Mouse (Mus musculus): ENCODE data around the gene 1700011M02Rik. TPM values are rescaled to one million over a fixed set of nuclear protein-coding genes. Genes with fewer than 3 reads are reported as not detected.
"Not testable (repeated sequence)": the region's sequence is repeated elsewhere in the genome, so short reads cannot be mapped to it uniquely, and the experiment has no call there.

1700011M02Rik gene
- not detected for total RNA-seq (2021)
- long read RNA-seq, experiment 1 = 0 reads
- long read RNA-seq, experiment 2 = 0 reads

DNA sequence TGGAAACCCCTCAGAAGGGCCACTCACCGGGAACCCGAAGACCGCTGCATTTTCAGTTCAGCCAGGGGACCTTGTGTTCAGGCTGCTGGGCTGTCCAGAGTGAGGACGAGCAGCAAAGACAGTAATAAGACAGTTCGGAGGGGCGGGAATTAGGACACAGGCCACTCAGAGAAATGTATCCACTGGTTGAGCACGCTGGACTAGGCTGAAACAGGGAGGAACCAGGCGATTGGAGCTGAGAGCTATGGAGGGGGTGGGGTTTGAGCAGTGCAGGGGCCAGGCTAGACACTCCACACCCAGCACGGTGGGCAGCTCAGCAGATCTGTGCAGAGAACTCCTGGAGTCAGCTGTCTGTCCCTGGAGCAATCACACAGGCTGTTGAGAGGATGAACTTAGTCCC lies at the start of gene 1700011M02Rik, which contains the start of gene Dmrtc1a:
TSS of gene 1700011M02Rik (plus strand) at position 319 of the 400 bp plus-strand sequence.
TSS of gene Dmrtc1a (minus strand) at position 101 of the 400 bp plus-strand sequence.
- DNase-seq = not testable (repeated sequence)

DNA sequence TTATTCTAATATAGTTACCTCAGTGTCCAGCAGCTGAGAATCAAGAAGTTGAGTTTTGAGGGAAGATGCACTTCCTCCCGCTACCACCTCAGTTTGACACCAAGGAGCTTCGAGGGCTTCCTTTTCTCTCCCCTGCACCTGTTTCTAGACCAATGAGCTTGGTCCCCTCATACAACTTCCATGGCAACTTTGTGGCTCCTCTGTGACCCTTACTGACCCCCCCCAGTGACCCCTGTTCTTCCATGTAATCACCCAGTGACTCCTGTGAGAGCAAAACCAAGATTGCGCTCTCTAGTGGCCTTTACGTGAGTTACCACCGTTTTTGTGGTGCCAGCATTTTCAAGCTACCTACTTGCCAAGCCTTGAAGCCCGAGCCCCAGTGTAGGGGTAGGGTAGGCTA lies 40.8 kb upstream of the 1700011M02Rik start, which contains the start of gene 1700031F05Rik:
TSS of gene 1700031F05Rik (minus strand) at position 101 of the 400 bp plus-strand sequence.
- DNase-seq = no peak

DNA sequence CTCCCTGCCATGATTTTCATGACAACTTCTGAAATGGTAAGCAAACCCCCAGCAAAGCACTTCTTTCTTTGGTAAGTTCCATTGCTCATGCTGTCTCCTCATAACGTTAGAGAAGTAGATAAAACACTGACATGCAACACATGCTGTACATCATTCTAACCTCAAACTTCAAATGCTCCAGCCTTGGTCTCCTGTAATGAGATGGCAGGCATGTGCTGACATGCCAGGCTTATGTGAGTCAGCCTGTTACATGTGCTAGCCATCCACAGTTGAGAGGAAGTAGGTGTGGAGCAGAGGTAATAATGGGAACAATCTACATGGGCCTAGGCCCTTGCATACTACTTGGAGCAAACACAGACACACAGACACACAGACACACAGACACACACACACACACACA lies 6.1 kb downstream of the 1700011M02Rik start:
- not testable (repeated sequence) for DNase-seq

DNA sequence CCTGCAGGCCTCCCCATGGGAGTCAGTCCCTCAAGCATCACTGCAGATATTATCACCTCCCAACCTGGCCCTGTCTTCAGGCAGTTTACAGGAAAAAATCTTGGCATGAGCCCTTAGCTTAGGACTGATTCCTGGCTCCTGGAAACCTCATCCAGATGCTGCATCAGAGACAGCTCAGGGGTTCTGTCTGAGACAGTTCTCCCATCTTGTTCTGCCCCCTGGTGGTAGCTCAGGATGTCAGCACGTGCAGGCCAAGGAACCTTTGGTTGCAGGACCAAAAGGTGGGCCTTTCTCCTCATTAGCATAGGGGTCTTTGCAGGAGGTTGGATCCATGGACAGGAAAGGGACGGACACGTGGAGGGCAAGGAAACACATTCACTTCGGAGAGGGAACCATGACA lies 18.0 kb downstream of the 1700011M02Rik start:
- peak; percentile 29 for DNase-seq

DNA sequence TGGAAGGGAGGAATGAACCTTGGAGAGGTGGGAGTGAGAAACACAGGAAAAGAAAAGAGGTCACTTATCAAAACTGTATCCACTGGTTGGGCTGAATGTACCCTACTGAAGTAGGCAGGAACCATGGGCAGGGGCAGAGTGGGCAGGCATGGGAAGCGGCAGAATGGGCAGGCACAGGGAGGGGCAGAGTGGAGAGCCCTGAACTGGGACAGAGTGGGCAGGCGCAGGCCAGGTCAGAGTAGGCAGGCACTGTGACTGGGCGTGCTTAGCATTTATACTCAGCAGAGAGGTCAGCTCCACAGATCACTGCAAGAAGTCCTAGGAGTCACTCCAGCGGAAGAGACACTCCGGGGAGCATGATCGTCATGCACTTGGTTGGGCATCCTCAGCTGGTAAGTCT lies 19.4 kb downstream of the 1700011M02Rik start, which contains the start of gene 1700018G05Rik:
TSS of gene 1700018G05Rik (plus strand) at position 301 of the 400 bp plus-strand sequence.
- DNase-seq = not testable (repeated sequence)

DNA sequence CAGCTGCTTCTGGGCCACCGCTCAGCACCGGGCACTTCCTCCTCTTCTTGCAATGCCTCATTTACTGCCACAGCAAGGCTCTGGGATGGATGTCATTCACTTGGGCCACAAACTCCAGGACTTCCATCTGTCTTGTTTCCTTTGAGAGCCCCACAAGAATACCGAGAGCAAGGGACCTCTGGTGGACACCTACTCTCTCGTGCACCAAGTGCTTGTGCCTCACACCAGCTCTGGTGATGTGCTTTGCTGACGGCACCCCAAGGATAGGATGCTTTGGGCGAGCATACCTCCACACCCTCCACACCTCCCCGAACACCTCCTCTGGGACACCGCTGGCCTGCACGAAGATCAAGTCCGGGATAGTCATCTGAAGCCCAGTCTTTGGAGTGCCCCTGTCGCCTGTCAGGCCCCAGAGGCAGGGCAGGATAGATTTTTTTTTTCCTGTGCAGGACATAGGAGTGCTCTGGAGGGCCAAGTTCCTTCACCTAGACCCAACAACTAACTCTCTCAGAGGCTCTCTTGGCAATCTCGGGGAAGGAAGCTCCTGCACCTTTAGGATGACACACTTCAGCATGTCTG lies 24.4 kb downstream of the 1700011M02Rik start:
- DNase-seq = no peak

DNA sequence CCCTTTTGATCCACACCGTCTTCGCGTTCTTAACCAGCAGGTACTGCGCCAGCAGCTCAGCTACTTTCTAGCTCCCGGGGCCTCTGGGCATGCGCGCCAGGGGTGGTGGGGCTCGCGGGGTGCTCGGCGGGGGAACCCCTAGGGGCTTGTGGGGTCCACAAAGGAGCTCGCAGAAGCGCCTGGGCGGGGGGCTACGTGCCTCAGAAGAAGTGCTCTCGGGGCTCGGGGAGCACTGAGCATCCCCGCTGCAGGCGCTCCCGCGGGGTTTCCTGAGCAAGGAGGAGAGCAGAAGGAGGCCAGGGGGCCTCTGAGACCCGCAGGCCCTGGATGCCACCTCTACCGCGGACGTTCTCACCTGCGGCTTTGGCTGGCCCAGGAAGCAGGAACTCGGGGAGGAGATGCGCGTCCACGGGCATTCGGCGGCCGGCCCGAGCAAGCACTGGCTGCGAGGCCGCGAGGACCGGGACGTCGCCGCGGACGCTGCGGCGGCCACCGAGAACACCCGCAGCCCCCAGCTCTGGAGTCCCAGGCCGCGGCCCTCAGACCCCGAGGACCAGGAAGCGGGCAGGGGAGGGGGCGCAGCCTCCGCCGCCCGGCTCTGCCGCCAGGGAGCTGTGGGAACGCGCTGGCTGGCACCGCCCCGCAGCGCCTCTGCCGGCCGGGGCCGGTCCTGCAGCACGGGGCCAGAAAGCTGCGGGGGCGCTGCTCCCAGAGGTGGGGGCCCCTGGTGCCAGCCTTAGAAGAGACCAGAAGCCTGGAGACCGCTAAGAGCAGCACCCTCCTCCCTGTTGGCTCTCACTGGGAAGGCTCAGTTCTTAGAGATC lies 25.1 kb downstream of the 1700011M02Rik start:
- peak; percentile 24 for DNase-seq

DNA sequence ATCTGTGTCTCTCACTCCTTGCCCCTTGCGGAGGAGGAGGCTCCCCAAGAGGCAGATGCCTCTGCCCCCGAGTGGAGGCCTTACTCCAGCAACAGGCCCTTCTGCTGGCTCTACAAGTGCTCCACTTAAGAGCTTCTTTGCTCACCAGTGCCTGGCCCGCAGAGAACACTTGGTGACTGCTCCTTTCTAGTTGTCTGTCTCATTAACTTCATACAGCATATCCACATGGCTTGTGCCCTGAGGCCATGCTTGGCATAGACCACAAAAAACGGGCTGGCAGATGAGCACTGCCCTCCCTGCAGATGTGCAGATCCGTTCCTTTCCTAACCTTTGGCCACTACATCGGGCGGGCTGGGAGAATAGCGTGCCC lies 25.7 kb downstream of the 1700011M02Rik start:
- no peak for DNase-seq

DNA sequence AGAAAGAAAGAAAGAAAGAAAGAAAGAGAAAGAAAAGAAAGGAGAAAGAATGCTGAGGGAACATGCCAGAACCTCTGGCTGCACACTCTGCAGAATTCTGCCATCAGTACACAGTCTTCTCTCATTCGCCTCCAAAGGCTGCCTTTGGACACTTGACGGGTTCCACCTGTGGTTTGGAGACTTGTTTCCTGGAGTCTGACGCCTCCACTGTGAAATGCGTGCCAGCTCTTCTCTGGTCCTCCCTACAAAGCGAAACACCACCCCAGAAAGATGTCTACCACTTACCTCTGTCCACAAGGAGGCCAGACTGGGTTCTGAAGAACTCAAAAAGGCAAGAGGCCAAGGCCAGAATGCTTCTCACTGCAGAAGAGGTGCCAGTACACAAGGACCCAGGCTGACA lies 28.0 kb downstream of the 1700011M02Rik start:
- no peak for DNase-seq

DNA sequence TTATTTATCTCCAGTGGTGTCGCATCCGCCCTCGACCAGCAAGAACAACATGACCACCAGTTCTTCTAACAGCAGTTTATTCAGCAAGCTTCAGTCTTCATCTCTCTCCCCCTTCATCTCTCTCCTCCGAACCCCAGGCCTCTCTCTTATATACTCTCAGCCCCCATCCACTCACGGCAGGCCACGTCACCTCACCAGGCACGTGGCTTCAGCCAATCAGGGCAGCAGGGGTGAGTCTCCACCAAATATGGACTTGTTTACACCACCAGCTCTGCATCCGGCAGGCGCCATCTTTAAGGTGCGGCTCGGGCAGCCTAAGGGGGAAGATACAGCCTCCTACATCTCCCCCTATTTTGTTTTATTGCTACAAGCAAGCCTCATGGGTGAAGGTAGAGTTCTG lies 41.4 kb downstream of the 1700011M02Rik start:
- DNase-seq = not testable (repeated sequence)

DNA sequence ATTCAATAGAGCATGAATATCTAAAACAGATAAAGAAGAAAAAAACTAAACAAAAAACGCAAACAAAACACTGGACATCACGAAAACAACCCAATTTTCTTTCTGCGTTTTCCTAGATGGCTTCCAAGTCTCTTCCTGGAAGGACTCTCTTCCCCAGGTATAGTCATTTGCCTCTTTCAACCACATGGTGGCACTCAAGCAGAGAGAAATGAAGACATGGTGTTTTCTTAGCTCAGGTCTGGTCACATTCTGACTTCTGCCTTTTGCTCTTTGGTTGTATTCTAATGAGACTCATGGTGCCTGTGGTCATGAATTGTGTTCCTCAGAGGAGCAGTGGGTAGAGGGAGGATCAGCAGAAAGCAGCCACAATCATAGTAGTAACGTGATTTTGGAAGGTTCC lies 50.2 kb downstream of the 1700011M02Rik start:
- DNase-seq = no peak

Other genes with a start within 250 kb of the 1700011M02Rik start
- not detected for gene Gm3880, start 221.9 kb upstream of the 1700011M02Rik start, total RNA-seq (2021)
- not detected for gene Gm9112, start 201.3 kb upstream of the 1700011M02Rik start, total RNA-seq (2021)
- gene Dmrtc1b, start 201.0 kb upstream of the 1700011M02Rik start, total RNA-seq (2021) = not detected
- gene Dmrtc1c1, start 105.9 kb upstream of the 1700011M02Rik start, total RNA-seq (2021) = not detected
- gene Dmrtc1c2, start 54.3 kb upstream of the 1700011M02Rik start, total RNA-seq (2021) = not detected
- gene 1700031F05Rik, start 40.9 kb upstream of the 1700011M02Rik start, total RNA-seq (2021) = not detected
- not detected for gene Dmrtc1a, start 218 bp upstream of the 1700011M02Rik start, total RNA-seq (2021)
- gene 1700018G05Rik, start 19.5 kb downstream of the 1700011M02Rik start, total RNA-seq (2021) = not detected

Measured in gastrocnemius, postnatal 10 days (tissue).